Mouse (Mus musculus): ENCODE results near the gene St6galnac3. TPM values are rescaled to one million over a fixed set of nuclear protein-coding genes. Genes with fewer than 3 reads are reported as not detected.
A peak's percentile ranks its signal among the peaks of the same experiment; 100 is the strongest.

Gene St6galnac3
- total RNA-seq, 4 experiments from 2014 or later = 0.92 to 2.0 (median 1.1) TPM

GRCm38 (mm10) chr3:153529174-153529573 lies 195.8 kb downstream of the St6galnac3 start:
- DNase-seq (ENCODE audit: low spot score in 2 of 2) = no peak

DNA sequence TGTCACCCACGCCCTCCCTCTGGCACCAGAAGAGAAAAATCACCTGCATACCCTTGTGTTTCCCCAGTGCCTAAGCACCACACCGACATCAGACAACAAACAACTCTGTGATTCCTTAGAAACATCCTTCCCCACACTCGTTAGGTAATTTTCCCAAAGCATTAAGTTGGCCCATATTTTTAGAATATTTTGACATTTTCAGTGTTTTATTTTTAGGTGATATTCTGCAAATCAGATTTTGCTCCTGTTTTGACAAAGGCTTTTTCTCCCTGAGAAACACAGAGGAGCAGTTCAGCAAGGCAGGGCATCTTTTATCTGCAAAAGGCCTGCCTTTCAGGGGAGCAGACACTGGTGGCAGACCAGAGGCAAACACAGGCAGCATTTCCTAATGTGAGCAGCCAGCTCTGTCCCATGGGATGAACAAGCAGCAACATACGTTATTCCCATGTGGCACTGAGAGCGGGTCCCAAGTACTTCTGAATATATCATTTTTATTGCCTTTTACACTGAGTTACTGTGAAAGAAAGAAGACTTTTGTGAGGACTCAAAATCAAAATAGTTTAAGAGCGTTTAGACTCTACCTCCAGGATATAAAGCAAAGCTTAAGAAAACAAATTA lies 199.7 kb downstream of the St6galnac3 start:
- no peak for DNase-seq (ENCODE audit: low spot score in 2 of 2)

- no peak for DNase-seq (ENCODE audit: low spot score in 2 of 2)
Measured at GRCm38 (mm10) chr3:153516848-153517247, 208.1 kb downstream of the St6galnac3 start.

DNA sequence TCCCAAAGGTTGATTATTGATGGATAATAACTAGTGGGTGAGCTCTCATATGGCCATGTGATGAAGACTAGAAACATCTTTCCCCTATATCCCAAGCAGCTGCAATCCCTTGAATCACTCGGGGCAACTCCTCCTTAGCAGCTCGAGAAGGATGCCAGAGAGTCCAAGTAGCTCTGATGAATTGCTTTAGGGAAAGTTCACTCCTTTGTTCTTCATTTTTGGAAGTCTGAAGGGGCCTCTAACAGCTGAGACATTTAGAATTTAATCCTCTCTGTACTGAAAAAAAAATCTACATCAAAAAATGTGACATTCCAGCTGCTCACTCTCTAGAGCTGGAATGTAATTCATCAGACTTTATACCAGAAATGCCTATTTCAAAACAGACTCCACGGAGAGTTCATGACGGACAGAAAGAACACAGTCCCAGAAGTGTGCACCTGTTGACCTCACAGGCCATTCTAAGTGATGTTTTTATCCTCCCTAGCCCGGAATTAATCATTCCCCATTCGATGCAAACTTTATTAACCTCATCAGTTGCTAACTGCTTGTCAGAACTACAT lies 211.4 kb downstream of the St6galnac3 start:
- no peak for DNase-seq (ENCODE audit: low spot score in 2 of 2)

- no peak for DNase-seq (ENCODE audit: low spot score in 2 of 2)
Measured at GRCm38 (mm10) chr3:153512545-153512944, 212.4 kb downstream of the St6galnac3 start.

DNA sequence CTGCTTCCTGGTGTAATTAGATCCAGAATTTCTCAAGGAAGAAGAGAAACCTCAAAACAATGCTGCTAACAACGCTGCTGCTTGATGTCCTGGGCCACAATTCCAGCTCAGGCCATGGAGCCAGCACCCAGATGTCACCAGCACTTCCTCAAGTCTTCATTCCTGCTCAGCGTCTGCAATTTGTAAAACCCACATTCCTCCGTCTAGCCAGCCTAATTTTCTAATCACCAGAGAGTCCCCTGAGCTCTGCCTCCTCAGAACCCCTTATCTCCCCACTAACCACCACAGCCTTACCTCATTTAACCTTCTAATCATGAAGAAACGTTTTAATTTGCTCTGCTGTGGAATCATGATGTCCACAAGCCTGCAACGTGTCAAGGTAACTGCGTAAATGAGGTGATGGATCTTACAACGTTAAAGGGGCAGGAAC lies 213.8 kb downstream of the St6galnac3 start:
- DNase-seq (ENCODE audit: low spot score in 2 of 2) = no peak

- no peak for DNase-seq (ENCODE audit: low spot score in 2 of 2)
Measured at GRCm38 (mm10) chr3:153510048-153510630, 214.8 kb downstream of the St6galnac3 start.

- no peak for DNase-seq (ENCODE audit: low spot score in 2 of 2)
Measured at GRCm38 (mm10) chr3:153509643-153510042, 215.3 kb downstream of the St6galnac3 start.

DNA sequence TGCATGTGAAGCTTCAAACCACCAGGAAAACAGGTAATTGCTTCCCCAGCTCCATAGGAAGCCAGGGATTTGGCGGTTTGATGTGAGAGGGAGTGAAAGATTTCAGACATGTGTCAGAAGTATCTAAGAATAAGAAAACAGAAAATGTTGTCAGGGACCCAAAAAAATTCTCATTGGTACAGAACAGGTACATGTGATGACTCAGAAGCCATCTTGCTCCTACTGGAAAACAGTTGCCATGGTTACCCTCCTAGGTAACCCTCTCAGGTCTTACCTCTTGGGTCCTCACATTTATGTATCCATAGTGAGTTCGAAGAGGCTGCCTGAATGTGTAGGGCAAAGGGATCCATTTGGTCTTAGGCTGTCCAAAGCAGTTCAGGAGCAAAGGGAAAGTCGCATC lies 215.9 kb downstream of the St6galnac3 start:
- no peak for DNase-seq (ENCODE audit: low spot score in 2 of 2)

DNA sequence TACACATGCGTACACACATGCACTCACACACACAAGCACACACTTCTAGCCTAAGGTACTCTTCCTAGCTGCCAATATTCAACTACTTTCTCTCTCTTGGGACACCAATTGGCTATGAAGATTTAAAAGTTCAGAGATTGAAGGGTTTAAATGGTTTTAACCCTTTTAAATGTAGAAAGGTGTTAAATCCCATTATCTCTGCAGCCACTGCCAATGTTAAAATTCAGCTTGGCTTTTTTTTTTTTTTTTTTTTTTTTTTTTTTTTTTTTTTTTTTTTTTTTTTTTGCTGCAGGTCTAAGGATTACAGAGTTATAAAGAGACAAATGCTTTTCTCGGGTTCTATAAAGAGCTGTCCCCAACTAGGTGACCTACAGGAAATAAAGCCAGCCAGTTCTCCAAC lies 216.4 kb downstream of the St6galnac3 start:
- no peak for DNase-seq (ENCODE audit: low spot score in 2 of 2)

GRCm38 (mm10) chr3:153507599-153507998 lies 217.4 kb downstream of the St6galnac3 start:
- no peak for DNase-seq (ENCODE audit: low spot score in 2 of 2)

DNA sequence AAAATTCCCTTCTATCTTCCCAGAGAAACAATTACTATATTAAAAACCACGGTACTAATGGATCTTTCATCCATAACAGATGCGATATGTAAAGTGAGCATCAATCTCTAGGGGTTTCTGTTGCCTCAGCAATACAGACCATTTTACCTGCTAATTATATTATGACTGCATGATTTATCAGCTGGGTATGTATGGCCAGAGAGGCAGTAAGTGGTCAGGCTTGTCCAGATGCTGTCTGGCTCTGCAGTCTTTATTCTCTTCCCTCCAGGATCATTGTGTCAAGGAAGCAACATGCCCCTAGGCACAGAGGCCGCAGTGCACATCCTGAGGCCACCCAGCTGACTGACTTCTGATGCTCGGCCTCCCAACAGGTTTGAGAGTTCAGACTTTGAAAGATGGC lies 222.5 kb downstream of the St6galnac3 start:
- DNase-seq (ENCODE audit: low spot score in 2 of 2) = no peak

- DNase-seq (ENCODE audit: low spot score in 2 of 2) = peak in 1 of 2 experiments; percentile 7
Measured at GRCm38 (mm10) chr3:153501333-153501877, 223.6 kb downstream of the St6galnac3 start.

- DNase-seq (ENCODE audit: low spot score in 2 of 2) = no peak
Measured at GRCm38 (mm10) chr3:153492986-153493385, 232.0 kb downstream of the St6galnac3 start.

DNA sequence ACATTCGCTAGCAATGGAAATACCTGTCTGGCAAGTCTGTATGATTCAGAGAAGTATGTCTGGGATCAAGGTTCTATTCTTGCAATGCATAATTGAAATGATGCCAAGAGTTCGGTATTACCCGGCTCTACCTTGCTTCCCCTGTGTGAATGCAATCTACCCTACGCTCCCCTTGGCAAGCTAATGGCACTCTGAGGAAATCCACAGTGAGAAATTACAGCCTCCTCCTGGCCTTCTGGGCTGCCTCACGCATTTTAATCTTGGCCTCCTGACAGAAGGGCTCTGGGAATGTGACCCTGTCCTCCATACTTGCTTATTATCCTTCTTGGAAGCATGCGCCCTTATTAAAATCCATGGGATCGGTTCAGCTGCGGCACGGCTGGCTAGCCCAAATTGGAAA lies 235.3 kb downstream of the St6galnac3 start:
- DNase-seq (ENCODE audit: low spot score in 2 of 2) = no peak

DNA sequence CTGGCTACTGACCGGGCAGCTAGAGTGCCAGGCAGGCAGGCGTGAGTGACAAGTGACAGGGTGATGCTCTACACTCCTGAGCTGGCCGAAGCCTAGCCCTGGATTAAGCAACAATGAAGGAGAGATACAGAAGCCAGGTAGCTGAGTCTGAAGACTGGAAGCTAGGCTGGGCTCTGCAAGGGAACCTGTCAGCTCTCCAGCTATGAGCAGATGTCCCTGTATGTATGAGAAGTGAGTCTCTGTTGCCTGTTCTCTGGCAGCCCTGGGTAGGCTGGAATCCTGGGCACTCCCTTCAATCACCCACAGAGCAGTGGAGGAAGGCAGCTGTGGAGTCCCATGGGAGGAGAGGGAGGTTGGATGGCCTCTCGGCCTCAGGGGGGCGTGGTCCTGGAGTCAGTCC lies 236.0 kb downstream of the St6galnac3 start:
- DNase-seq (ENCODE audit: low spot score in 2 of 2) = no peak

- no peak for DNase-seq (ENCODE audit: low spot score in 2 of 2)
Measured at GRCm38 (mm10) chr3:153485176-153485575, 239.8 kb downstream of the St6galnac3 start.

GRCm38 (mm10) chr3:153484701-153485100 lies 240.3 kb downstream of the St6galnac3 start:
- no peak for DNase-seq (ENCODE audit: low spot score in 2 of 2)

DNA sequence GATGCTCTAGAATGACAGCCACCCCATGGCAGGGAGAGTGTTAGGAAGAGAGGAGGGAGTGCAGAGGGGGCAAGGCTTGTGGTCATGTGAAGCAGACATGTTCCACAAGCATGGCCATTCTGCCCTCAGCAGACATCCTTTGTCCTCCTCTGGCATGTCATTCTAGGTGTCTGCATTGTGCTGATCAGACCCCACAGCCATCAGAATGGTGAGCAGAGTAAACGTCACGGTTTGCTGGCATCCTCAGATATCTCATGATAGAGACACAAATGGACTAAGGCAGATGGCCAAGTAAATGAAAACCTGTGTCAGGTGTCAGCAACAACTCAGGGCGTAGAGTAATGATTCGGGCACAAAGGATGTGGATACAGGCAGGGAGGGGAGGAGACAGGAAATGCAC lies 241.3 kb downstream of the St6galnac3 start:
- no peak for DNase-seq (ENCODE audit: low spot score in 2 of 2)

DNA sequence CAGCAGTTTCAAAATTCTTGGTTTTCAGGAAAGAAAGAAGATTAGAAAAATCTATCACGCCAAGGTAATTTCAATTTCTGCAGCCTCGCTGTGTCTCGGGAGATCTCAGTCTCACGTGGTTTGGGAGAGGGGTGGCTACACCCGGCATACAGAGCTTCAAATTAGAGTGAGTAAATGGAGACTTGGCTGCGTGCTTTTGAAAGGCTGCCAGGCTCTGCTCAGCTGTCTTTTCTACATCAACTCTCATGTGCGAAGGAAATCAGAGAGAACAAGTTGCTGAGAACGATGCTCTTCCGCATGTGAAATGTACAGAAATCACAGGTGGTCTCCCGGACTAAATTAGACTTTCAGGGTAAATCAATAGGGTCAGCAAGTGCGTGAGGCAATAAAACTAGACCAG lies 242.9 kb downstream of the St6galnac3 start:
- DNase-seq (ENCODE audit: low spot score in 2 of 2) = no peak

DNA sequence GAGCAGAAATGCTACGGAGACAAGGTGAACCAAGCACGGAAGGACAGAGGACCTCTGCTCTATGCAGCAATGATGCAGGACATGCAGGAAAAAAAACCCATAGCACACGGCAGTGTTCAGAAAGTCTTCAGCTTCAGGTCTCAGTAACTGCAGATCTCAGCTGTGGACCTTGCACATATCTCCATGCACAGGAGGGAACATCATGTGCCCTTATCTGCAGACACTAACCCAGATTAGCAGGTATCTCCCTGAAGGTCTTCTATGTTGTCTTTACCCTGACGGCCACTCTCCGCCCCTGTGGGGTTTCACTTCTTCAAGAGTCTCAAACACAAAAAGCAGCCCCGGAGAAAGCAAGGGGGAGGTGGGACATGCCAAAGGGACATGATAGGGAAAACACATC lies 244.0 kb downstream of the St6galnac3 start:
- DNase-seq (ENCODE audit: low spot score in 2 of 2) = no peak

GRCm38 (mm10) chr3:153480636-153481006 lies 244.4 kb downstream of the St6galnac3 start:
- DNase-seq (ENCODE audit: low spot score in 2 of 2) = no peak

Measured in gastrocnemius, adult 8-10 months (tissue).